Mouse (Mus musculus) neural tube, embryonic 12.5 days (tissue): ENCODE results near the gene Oaz3. TPM values are rescaled to one million over a fixed set of nuclear protein-coding genes. Genes with fewer than 3 reads are reported as not detected.
A peak's percentile ranks its signal among the peaks of the same experiment; 100 is the strongest.

Experiments used
- ATAC-seq: fragments of 200-750 bp; cut with Nextera tagmentation; 2 replicates; pipeline ENCODE4 v1.8.0; 2017; ENCODE audit warnings: low read depth, mild to moderate bottlenecking, moderate TSS enrichment, moderate library complexity; ENCODE audit not compliant: low FRiP score
- H3K27ac ChIP-seq: fragments of 300-500 bp; sonication (generic); 2 replicates; pipeline ENCODE4 v1.5.1; 2016
- H3K27me3 ChIP-seq: fragments of 300-500 bp; sonication (generic); replicated peaks from 2 replicates; pipeline ENCODE4 v1.6.1; 2016; ENCODE audit warnings: mild to moderate bottlenecking
- H3K36me3 ChIP-seq: fragments of 300-500 bp; sonication (generic); 2 replicates; pipeline ENCODE4 v1.6.1; 2016; ENCODE audit warnings: mild to moderate bottlenecking
- H3K4me1 ChIP-seq: fragments of 300-500 bp; sonication (generic); 2 replicates; pipeline ENCODE4 v1.6.1; 2016
- H3K4me2 ChIP-seq: fragments of 300-500 bp; sonication (generic); replicated peaks from 2 replicates; pipeline ENCODE4 v1.6.1; 2016; ENCODE audit warnings: mild to moderate bottlenecking
- H3K4me3 ChIP-seq: fragments of 300-500 bp; sonication (generic); 2 replicates; pipeline ENCODE4 v1.5.1; 2016
- H3K9ac ChIP-seq: fragments of 300-500 bp; sonication (generic); 2 replicates; pipeline ENCODE4 v1.6.1; 2016; ENCODE audit warnings: mild to moderate bottlenecking
- H3K9me3 ChIP-seq: fragments of 300-500 bp; sonication (generic); 2 replicates; pipeline ENCODE4 v1.6.1; 2016; ENCODE audit warnings: mild to moderate bottlenecking
- WGBS: fragments of 180-500 bp; shearing (Covaris S2); methylation state at CpG from one replicate; pipeline ENCODE4 v1.1.7; 2016; 5-methylcytosine and 5-hydroxymethylcytosine counted together
- polyA plus RNA-seq: library from polyadenylated mRNA; unstranded; fragments of >200 nt; fragmentation: Nextera tagmentation; extraction: Ambion mirVana; gene quantifications from 2 replicates; pipeline ENCODE4 v1.2.1, GENCODE M21; 2016

The Oaz3 gene
- polyA plus RNA-seq, 1 experiment from 2014 or later, result 0.81 TPM

DNA sequence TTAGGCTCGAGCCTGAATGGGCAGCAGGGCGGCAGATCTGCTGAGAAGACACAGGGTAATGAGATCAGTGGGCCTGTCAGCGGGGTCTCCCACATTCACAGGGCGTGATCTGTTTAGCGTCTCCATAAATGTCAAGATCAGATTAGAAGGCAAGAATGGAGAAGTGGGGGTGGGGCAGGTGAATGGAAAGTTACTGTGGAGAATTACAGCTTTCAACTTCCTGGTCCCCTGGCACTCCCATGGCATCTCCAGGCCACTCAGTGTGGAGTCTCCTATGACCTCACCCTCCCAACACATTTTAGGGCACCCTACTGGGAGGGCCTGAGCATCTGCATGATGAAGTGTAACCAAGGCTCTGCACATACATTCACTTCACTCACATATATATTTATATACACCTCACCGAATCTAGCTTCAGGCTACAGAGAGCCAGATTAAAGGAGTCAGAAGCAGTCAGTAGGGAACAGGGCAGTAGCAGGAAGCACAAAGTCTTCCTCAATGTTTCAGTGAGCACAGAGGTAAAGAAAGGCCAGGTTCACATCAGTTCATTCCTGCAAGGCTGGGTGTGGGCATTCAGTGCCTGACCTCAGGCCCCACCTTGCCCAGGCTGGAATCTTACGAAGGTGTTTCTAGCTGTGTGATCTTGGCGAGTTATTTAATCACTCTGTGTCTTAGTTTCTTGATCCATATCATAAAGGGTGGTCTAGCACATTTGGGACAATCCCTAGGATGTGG lies 32.8 kb upstream of the Oaz3 start:
- Histone ChIP-seq H3K9me3 (no peaks in the 10 kb centered on the region), H3K27me3 (peaks cover 6% of the 10 kb centered on the region; the same call in 1 of the 2 replicates), H3K4me1 (peaks cover 44% of the 10 kb centered on the region), H3K9ac (no peak overlapping the region), H3K36me3 (peaks cover 6% of the 10 kb centered on the region; the same call in 1 of the 2 replicates), H3K27ac (no peak overlapping the region), H3K4me2 (no peak overlapping the region), H3K4me3 (no peak overlapping the region)
- ATAC-seq, result no peak
- WGBS, result 58% methylated on average over 8 of the region's 8 CpGs

DNA sequence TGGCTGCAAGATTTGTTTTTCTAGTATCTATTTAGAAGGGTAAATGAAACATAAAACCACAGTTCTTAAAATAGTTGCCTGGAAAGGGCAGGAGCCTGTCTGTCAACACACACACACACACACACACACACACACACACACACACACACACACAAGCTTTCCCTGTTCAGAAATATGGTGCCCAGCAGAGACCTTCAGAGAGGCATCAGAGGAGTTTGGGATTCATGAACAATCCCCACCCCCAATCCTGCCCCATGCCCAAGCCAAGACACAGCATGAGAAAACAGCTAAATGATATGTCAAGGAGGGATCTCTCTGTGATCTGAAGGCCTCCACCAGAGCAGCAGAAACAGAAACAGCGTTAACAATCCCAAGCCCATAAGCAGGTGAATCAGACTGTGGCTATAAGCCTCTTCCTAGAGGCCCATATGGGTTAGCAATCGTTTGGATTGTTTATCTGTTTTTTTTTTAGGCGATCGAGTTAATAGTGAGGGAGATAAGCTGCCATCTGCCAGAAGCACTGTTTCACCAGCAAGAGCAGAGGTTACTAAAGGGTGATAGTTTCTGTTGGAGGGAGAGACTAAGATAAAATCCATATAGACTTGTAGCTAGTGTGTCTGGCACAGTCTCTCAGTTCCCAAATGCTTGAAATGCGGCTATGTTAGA lies 30.0 kb upstream of the Oaz3 start:
- Histone ChIP-seq H3K27ac (no peak overlapping the region), H3K4me2 (no peak overlapping the region), H3K9me3 (no peaks in the 10 kb centered on the region), H3K9ac (no peak overlapping the region), H3K4me3 (no peak overlapping the region), H3K4me1 (peaks cover 25% of the 10 kb centered on the region), H3K36me3 (no peaks in the 10 kb centered on the region), H3K27me3 (no peaks in the 10 kb centered on the region)
- WGBS, result 88% methylated on average over 5 of the region's 5 CpGs
- ATAC-seq, result no peak

DNA sequence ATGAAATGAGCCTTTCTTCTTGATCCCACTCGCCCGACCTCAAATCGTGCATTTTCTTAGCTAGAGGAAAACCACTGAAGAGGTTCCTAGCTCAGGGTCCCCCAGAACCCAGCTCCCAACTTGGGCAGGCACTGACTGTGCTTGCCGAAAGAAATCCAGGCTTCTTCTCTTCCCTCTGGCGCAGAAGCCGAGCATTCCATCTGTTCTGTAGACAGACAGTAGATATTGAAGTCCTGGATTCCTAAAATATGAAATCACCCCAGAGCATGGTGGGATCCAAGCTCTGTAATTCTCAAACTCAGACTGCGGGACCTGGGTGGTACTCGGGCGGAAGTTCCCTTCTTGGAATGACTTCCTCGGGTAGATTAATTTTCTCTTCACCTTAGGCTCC lies 29.4 kb upstream of the Oaz3 start:
- Histone ChIP-seq H3K4me3 (no peak overlapping the region), H3K27me3 (no peaks in the 10 kb centered on the region), H3K9me3 (no peaks in the 10 kb centered on the region), H3K4me1 (peaks cover 25% of the 10 kb centered on the region), H3K36me3 (no peaks in the 10 kb centered on the region), H3K27ac (no peak overlapping the region), H3K4me2 (peak overlapping the region; percentile 61), H3K9ac (no peak overlapping the region)
- whole genome bisulfite sequencing, result 53% methylated on average over 10 of the region's 10 CpGs
- no peak for ATAC-seq

DNA sequence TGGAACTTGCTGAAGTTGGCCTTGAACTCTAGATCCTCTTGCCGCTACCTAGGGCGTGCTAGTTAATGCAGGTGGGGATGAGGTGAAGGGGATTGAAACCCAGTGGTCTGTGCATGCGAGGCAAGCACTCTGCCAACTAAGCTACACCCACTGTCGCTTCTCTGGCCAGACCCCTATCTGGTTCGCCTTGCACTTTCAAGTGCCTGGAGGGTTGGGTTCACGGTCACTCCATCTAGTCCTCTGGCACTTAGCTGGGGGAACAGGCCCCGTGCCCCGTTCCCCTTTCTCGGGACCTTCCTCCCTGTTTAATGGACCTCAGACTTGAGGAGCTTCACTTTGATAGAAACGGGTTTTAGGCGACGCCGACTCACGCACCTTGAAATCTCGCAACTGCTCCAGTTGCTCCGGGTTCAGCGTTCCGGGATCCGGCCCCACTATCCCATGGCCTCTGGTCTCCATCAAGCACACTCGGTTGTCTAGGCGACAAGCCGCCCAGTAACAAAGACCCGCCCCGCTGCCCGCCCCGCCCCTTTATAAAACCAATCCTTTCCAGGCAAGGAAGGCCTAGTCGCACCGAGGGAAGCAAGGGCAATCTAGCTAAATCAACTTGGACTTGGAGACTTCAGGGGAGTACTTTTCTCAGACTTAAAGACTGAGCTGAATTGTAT lies 28.9 kb upstream of the Oaz3 start:
- Histone ChIP-seq H3K4me2 (peak overlapping the region; percentile 61), H3K27me3 (no peaks in the 10 kb centered on the region), H3K9me3 (no peaks in the 10 kb centered on the region), H3K9ac (peak overlapping the region; percentile 34; the same call in 1 of the 2 replicates), H3K27ac (no peak overlapping the region), H3K4me1 (peaks cover 24% of the 10 kb centered on the region), H3K36me3 (no peaks in the 10 kb centered on the region), H3K4me3 (peak overlapping the region; percentile 23; the same call in 1 of the 2 replicates)
- peak; percentile 68; the same call in 1 of the 2 replicates for ATAC-seq
- 10% methylated on average over 28 of the region's 28 CpGs for WGBS

DNA sequence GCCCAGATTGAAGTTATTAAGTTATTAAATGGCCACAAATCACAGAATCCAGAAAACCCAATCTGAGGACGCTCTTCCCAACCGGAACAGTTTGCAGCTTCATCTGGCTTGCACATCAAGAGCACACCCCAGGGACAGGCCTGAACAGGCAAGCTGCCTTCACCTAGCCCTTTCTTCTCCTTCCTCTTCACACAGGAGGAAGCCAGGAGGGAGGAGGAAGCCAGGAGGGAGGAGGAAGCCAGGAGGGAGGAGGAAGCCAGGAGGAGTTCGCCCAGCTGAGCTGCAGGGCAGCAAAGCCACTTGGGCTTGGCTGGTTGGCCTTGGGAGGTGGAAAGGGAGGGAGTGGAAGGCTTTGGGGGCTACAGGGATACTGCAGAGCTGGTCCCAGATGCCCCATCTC lies 25.2 kb upstream of the Oaz3 start:
- ATAC-seq, result no peak
- 58% methylated on average over 3 of the region's 3 CpGs for WGBS

DNA sequence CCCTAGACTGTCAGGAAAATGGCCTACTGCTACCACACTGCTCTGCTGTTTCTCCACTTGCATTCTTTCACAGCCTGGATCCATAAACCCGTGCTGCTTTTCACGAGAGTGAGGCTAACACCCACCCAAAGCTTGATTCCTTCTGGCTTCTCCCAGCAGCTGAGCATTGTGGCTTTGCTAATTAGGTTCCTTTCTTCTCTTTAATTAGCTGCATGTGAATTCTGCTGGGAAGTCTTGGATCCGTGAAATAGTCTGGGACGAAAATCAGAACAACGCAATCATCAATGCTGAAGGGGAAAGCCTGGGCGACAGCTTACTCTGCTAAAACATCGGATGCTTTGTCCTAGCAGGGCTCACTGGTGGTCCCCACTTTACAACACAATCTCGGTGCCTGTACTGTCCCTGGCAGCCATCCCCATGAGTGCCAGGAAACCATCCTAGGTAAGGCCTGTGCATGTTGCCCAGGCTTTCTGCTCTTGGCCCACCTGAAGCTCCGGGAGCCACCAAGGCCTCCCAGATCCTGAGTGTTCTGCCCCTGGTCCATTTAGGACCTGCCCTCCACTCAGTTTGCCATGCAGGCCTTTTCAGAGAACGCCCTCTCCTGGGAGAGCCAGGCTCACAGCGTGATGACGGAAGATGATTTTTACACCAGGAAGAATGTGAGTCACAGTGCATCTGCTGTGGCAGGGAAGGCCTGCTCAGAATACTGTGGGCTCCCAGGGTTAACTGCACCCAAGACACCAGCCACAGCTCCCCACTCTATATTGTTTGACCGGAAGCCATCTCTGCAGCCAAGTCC lies 22.1 kb upstream of the Oaz3 start:
- ATAC-seq, result 0 out of 2 replicates have a peak, but pooled peaks have one; percentile 8
- H3K36me3 ChIP-seq, result no peaks in the 10 kb centered on the region
- H3K9ac ChIP-seq, result no peak overlapping the region
- H3K4me1 ChIP-seq, result peaks cover 23% of the 10 kb centered on the region
- H3K4me3 ChIP-seq, result no peak overlapping the region
- H3K27me3 ChIP-seq, result no peaks in the 10 kb centered on the region
- peak overlapping the region; percentile 53; the same call in 1 of the 2 replicates for H3K27ac ChIP-seq
- no peaks in the 10 kb centered on the region for H3K9me3 ChIP-seq
- WGBS, result 49% methylated on average over 13 of the region's 13 CpGs
- H3K4me2 ChIP-seq, result no peak overlapping the region

More for the DNA sequence above, 25.2 kb upstream of the Oaz3 start:
- Histone ChIP-seq H3K27me3 (no peaks in the 10 kb centered on the region), H3K9me3 (no peaks in the 10 kb centered on the region), H3K9ac (no peak overlapping the region), H3K4me1 (peaks cover 33% of the 10 kb centered on the region), H3K27ac (no peak overlapping the region), H3K4me3 (no peak overlapping the region), H3K4me2 (no peak overlapping the region), H3K36me3 (no peaks in the 10 kb centered on the region)

DNA sequence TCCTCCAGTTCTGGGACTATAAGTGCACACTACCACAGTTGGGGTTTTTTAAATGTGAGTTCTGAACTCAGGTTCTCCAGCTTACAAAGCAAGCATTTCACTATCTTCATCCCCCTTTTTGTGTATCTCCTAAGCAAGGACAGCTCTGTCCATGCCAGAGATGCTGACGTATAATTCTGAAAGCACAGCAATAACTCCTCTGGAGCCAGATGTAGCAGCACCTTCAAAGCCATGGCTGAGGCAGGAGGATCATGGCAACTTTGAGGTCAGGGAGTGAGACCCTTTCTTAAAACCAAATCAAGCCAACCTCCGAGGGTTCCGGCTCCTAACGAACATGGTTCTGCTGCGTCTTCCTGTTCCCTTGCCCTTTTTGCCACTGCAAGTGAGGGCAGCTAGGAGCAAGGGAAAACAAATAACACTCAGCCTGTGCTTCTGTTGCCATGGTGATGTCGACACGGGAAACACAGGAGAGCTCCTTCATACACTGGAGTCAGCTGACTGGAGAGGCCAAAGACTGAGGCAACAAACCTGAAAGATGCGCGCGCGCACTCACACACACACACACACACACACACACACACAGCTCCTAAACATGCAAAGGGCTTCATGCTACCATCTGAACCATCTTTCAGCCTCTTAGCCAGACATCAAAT lies 20.3 kb upstream of the Oaz3 start:
- H3K4me2 ChIP-seq, result no peak overlapping the region; the same call in 1 of the 2 replicates
- 47% methylated on average over 11 of the region's 11 CpGs for WGBS
- ATAC-seq, result peak; percentile 81
- 0 out of 2 replicates have a peak, but pooled peaks cover under 1% of the 10 kb centered on the region for H3K9me3 ChIP-seq
- H3K27me3 ChIP-seq, result no peaks in the 10 kb centered on the region
- no peak overlapping the region for H3K4me3 ChIP-seq
- no peaks in the 10 kb centered on the region for H3K36me3 ChIP-seq
- no peak overlapping the region for H3K27ac ChIP-seq
- H3K4me1 ChIP-seq, result peaks cover 23% of the 10 kb centered on the region
- no peak overlapping the region for H3K9ac ChIP-seq

DNA sequence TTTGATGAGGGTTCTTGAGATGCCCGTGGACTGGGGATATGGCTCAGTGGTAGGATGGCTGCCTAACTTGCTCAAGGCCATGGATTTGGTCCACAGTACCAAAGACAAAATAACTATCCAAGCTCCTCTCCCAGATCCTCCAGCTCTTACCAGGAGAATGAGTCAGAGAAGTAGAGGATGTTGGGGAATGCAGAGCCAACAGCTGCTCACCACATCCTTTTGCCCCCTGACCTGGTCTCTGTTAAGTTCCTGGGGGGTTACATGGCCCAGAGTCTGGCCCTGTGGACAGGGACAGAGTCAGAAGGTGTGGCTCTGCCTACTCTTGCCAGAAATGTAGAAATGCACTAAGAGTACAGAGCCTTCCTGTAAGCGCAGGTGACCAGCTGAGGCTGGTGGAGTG lies 16.1 kb upstream of the Oaz3 start:
- no peak for ATAC-seq
- Histone ChIP-seq H3K4me3 (no peak overlapping the region), H3K4me2 (no peak overlapping the region), H3K36me3 (no peaks in the 10 kb centered on the region), H3K9me3 (0 out of 2 replicates have a peak, but pooled peaks cover 3% of the 10 kb centered on the region), H3K27me3 (no peaks in the 10 kb centered on the region; the same call in 1 of the 2 replicates), H3K27ac (no peak overlapping the region), H3K4me1 (peaks cover 12% of the 10 kb centered on the region), H3K9ac (no peak overlapping the region)
- 94% methylated on average over 2 of the region's 2 CpGs for WGBS

DNA sequence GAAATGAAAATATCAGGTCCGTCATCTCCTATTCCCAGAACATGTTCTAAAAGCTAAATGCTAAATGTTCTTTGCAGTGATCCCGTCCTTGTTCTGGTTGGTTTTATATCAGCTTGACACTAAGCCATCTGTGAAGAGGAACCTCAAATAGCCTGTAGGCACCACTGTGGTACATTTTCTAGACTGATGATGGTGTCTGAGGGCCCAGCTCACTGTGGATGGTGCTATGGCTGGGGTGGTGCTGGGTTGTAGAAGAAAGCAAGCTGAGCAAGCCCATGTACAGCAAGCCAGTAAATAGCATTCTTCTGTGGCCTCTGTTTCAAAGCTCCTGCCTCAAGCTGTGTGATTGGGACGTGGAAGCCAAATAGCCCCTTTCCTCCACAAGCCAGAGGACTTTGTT lies 13.3 kb upstream of the Oaz3 start:
- WGBS, result 80% methylated on average over 3 of the region's 3 CpGs
- Histone ChIP-seq H3K27ac (no peak overlapping the region), H3K9me3 (0 out of 2 replicates have a peak, but pooled peaks cover 3% of the 10 kb centered on the region), H3K4me3 (no peak overlapping the region), H3K4me1 (no peaks in the 10 kb centered on the region), H3K36me3 (no peaks in the 10 kb centered on the region), H3K9ac (no peak overlapping the region), H3K4me2 (peak overlapping the region; percentile 47; the same call in 1 of the 2 replicates), H3K27me3 (no peaks in the 10 kb centered on the region; the same call in 1 of the 2 replicates)
- 0 out of 2 replicates have a peak, but pooled peaks have one; percentile 48 for ATAC-seq

DNA sequence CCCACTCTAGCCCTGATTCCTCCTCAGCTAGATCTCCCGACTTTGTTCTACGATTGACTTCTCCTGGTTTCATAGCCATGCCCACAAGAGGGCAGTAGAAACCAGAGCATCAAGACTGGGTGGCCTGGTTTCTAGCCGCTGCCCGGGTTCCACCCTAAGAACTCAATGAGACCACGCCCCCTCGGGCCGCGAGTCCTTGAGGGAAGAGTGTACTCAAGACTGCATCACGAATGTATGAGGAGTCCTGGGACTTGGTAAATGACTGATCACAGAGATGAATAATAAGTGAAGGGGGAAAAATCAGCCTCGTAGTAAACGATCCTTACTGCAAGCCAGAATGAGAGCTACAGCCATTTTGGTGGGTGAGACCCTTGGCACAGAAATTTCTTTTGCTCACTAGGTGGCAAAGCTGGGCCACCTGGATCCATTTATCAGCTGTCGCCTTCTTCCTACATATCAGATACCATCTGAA lies 12.8 kb upstream of the Oaz3 start:
- Histone ChIP-seq H3K9ac (no peak overlapping the region), H3K4me2 (peak overlapping the region; percentile 47), H3K27me3 (no peaks in the 10 kb centered on the region; the same call in 1 of the 2 replicates), H3K4me1 (no peaks in the 10 kb centered on the region), H3K9me3 (0 out of 2 replicates have a peak, but pooled peaks cover 3% of the 10 kb centered on the region), H3K27ac (no peak overlapping the region), H3K4me3 (peak overlapping the region; percentile 13; the same call in 1 of the 2 replicates), H3K36me3 (no peaks in the 10 kb centered on the region)
- 2% methylated on average over 12 of the region's 12 CpGs for WGBS
- peak; percentile 88 for ATAC-seq

DNA sequence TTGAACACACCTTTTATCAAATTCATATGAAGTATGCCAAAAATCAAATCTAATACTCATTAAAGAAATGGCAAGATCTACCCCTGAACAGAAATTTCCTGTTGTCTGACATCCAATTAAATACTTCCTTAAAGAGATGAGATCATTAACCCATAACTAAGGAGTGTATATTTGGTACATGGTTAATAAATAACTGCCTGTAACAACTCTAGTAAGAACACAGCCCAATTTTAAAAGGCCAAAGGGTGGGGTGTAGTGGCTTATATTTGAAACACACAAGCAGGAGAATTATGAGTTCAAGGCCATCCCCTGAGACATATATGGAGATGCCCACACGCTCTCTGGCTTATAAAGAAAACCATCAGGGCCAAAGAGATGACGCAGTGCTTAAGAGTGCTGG lies 5.7 kb upstream of the Oaz3 start:
- peaks cover 3% of the 10 kb centered on the region for H3K4me1 ChIP-seq
- H3K27me3 ChIP-seq, result no peaks in the 10 kb centered on the region
- no peak overlapping the region for H3K9ac ChIP-seq
- WGBS, result 91% methylated on average over 2 of the region's 2 CpGs
- H3K27ac ChIP-seq, result no peak overlapping the region
- H3K9me3 ChIP-seq, result no peaks in the 10 kb centered on the region
- H3K4me3 ChIP-seq, result no peak overlapping the region
- no peak overlapping the region for H3K4me2 ChIP-seq
- H3K36me3 ChIP-seq, result peaks cover 50% of the 10 kb centered on the region
- no peak for ATAC-seq
